Mouse (Mus musculus) kidney, embryonic 14.5 days (tissue): Measurements from ENCODE around the gene Cmss1. TPM values are rescaled to one million over a fixed set of nuclear protein-coding genes. Genes with fewer than 3 reads are reported as not detected.

Experiments used
- ATAC-seq: fragments of 200-750 bp; cut with Nextera tagmentation; 2 replicates; pipeline ENCODE4 v1.8.0; 2017; ENCODE audit warnings: moderate number of reproducible peaks, mild to moderate bottlenecking, moderate TSS enrichment, moderate library complexity; ENCODE audit not compliant: low FRiP score, low TSS enrichment
- H3K27ac ChIP-seq: fragments of 300-500 bp; sonication (generic); 2 replicates; pipeline ENCODE4 v1.5.1; 2014; ENCODE audit warnings: low read depth, mild to moderate bottlenecking, low read length, moderate library complexity, mixed read lengths
- H3K27me3 ChIP-seq: fragments of 300-500 bp; sonication (generic); 2 replicates; pipeline ENCODE4 v1.6.1; 2014; ENCODE audit warnings: mild to moderate bottlenecking, low read length; ENCODE audit not compliant: control insufficient read depth, insufficient read depth
- H3K36me3 ChIP-seq: fragments of 300-500 bp; sonication (generic); 2 replicates; pipeline ENCODE4 v1.6.1; 2014; ENCODE audit warnings: low read length, mixed read lengths; ENCODE audit not compliant: control insufficient read depth, insufficient read depth
- H3K4me1 ChIP-seq: fragments of 300-500 bp; sonication (generic); 2 replicates; pipeline ENCODE4 v1.6.1; 2014; ENCODE audit warnings: low read length, mixed read lengths; ENCODE audit not compliant: control insufficient read depth, insufficient read depth
- H3K4me2 ChIP-seq: fragments of 300-500 bp; sonication (generic); replicated peaks from 2 replicates; pipeline ENCODE4 v1.6.1; 2014; ENCODE audit warnings: low read depth, mild to moderate bottlenecking, low read length
- H3K4me3 ChIP-seq: fragments of 300-500 bp; sonication (generic); 2 replicates; pipeline ENCODE4 v1.5.1; 2014; ENCODE audit warnings: mild to moderate bottlenecking, low read length
- H3K9ac ChIP-seq: fragments of 300-500 bp; sonication (generic); 2 replicates; pipeline ENCODE4 v1.6.1; 2014; ENCODE audit warnings: low read depth, mild to moderate bottlenecking, low read length, moderate library complexity
- H3K9me3 ChIP-seq: fragments of 300-500 bp; sonication (generic); 2 replicates; pipeline ENCODE4 v1.6.1; 2016; ENCODE audit warnings: low read length; ENCODE audit not compliant: control insufficient read depth
- WGBS: fragments of 180-500 bp; shearing (Covaris S2); extraction: QIAGEN DNeasy Blood & Tissue Kit; methylation state at CpG from one replicate; pipeline ENCODE4 v1.1.7; 2014; 5-methylcytosine and 5-hydroxymethylcytosine counted together
- polyA plus RNA-seq: library from polyadenylated mRNA; unstranded; fragments of >200 nt; fragmentation: Nextera tagmentation; extraction: Ambion mirVana; gene quantifications from 2 replicates; pipeline ENCODE4 v1.2.1, GENCODE M21; 2014

Gene Cmss1
- polyA plus RNA-seq, 1 experiment from 2014 or later, result 63.4 TPM

DNA sequence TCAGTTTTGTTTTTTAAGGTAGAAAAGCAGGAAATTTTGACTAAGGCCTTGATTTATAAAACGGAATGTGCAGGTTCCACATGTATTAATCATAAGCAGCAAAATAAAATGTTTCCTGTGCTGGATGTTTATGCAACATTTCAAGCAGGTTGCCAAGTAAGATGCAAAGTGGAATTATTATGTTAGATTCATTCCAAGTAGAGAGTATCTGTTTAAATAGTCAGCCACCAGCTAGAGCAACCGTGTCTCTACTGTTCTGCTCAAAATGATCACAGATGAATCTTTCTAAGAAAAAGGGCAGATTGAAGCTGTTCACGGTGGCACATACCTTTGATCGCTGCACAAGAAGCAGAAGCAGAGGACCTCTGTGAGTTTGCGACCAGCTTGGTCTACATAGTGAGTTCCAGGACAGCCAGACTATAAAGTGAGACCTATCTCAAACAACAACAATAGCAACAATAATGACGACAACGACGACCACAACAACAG is 288.0 kb downstream of the Cmss1 start:
- WGBS, result 55% methylated on average over 8 of the region's 8 CpGs
- H3K4me2 ChIP-seq, result no peak overlapping the region
- H3K27ac ChIP-seq, result peak overlapping the region; percentile 55; the same call in 1 of the 2 replicates
- no peaks in the 10 kb centered on the region for H3K36me3 ChIP-seq
- no peak overlapping the region for H3K4me3 ChIP-seq
- no peaks in the 10 kb centered on the region for H3K27me3 ChIP-seq
- H3K9ac ChIP-seq, result no peak overlapping the region
- no peak; the same call in 1 of the 2 replicates for ATAC-seq
- no peaks in the 10 kb centered on the region; the same call in 1 of the 2 replicates for H3K9me3 ChIP-seq
- H3K4me1 ChIP-seq, result peaks cover 9% of the 10 kb centered on the region

DNA sequence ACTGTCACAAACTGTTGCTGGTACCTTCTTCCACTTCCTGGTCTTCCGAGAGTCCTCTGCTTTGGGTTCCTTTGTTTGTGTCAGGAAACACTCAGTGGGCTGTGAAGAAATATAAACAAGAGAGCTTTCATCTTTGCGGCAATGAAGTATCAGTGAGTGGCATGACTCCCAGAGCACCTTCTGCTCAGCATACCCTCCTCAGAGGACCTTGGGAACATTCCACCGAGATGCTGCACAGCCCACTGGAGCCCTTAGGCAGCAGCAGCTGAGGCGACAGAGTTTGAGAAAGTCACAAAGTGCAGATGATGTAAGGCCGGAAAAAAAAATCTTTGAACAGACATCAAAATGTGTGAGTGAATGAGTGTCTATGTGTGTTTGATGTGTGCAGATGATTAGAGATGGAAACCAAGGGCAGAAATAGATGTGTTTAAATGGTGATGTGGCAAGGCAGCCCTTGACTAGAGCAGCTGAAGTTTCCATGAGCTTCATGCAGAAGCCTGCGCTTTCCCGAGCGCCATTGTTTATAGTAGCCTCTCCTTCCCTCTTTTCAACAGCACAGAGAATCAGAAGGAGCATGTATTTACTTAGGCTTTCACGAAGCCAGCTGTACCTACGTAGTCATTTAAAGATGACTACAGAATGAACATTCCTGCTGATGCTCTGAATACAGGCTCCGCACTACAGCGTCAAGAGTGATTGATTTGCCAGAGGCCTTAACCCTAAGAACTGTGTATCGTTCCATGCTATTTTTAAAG is 288.6 kb downstream of the Cmss1 start:
- no peak overlapping the region for H3K4me3 ChIP-seq
- 47% methylated on average over 13 of the region's 13 CpGs for WGBS
- no peaks in the 10 kb centered on the region for H3K27me3 ChIP-seq
- peak overlapping the region; percentile 55; the same call in 1 of the 2 replicates for H3K27ac ChIP-seq
- no peaks in the 10 kb centered on the region; the same call in 1 of the 2 replicates for H3K9me3 ChIP-seq
- no peak overlapping the region for H3K4me2 ChIP-seq
- H3K36me3 ChIP-seq, result no peaks in the 10 kb centered on the region
- ATAC-seq, result no peak
- no peak overlapping the region for H3K9ac ChIP-seq
- H3K4me1 ChIP-seq, result peaks cover 9% of the 10 kb centered on the region

DNA sequence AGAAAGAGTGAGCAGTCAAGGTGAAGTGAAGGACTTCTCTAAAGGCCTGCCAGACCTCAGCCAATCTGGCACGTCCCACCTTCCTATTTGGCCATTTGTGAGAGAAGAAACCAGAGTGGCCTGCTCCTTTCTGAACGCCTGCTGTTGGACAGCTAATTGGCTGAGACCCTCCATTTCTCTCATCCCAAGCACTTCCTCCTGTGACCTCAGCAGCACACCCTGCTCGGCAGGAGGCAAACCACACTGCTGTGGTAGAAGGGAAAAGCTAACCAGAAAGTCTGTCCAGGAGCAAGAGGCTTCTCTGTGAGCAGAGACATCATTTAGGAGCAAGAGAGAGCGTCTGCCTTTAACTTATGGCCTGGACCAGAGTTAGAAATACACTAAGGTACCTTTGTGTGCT is 289.5 kb downstream of the Cmss1 start:
- Histone ChIP-seq H3K4me2 (no peak overlapping the region), H3K4me1 (peaks cover 9% of the 10 kb centered on the region), H3K9ac (no peak overlapping the region), H3K4me3 (no peak overlapping the region), H3K9me3 (no peaks in the 10 kb centered on the region; the same call in 1 of the 2 replicates), H3K36me3 (no peaks in the 10 kb centered on the region), H3K27me3 (no peaks in the 10 kb centered on the region), H3K27ac (no peak overlapping the region)
- 72% methylated on average over 4 of the region's 4 CpGs for WGBS
- no peak for ATAC-seq

DNA sequence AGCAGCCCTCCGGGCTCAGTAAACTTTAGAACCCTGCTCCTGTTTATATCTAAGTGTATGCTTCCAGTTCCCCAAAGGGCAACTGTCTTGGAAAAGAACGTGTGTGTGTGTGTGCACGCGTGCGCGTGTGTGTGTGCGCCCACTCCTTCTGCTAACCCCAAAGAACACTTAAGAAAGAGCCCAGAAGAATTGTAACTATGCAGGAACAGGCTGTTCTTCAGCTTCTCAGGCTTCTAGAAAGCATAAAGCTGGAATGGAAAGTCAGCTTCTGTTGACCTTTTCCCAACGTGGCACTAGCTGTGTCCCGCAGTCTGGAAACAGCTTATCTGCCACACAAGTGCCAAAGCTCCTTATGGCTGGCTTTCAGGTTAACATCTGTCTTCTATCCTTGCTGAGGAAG is 291.6 kb downstream of the Cmss1 start:
- peaks cover 9% of the 10 kb centered on the region for H3K4me1 ChIP-seq
- no peaks in the 10 kb centered on the region for H3K36me3 ChIP-seq
- H3K27me3 ChIP-seq, result no peaks in the 10 kb centered on the region
- no peak overlapping the region for H3K27ac ChIP-seq
- H3K4me3 ChIP-seq, result no peak overlapping the region
- no peaks in the 10 kb centered on the region; the same call in 1 of the 2 replicates for H3K9me3 ChIP-seq
- no peak overlapping the region for H3K4me2 ChIP-seq
- WGBS, result 91% methylated on average over 9 of the region's 9 CpGs
- ATAC-seq, result no peak
- H3K9ac ChIP-seq, result no peak overlapping the region

DNA sequence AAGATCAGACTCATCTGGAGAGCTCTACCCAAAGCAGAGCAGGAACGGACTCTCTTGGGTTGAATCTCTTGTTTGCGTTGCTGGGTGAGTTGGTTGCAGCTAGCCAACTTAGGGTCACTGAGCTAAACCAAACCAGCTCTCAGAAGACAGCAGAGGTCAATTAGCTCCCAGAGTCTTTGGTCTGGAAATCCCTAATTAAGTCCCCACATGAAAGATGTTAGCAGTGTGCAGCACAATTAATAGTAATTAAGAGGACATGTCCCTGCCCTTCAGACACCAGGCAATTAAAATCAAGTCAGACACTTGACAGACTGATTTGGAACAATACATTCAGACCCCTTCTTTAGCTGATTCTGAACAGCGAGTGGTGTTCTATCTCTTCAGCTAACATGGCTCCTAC is 292.4 kb downstream of the Cmss1 start:
- Histone ChIP-seq H3K4me3 (no peak overlapping the region), H3K4me2 (no peak overlapping the region), H3K36me3 (no peaks in the 10 kb centered on the region), H3K4me1 (peaks cover 9% of the 10 kb centered on the region), H3K9ac (no peak overlapping the region), H3K27me3 (no peaks in the 10 kb centered on the region), H3K27ac (no peak overlapping the region), H3K9me3 (no peaks in the 10 kb centered on the region)
- 87% methylated on average over 3 of the region's 3 CpGs for WGBS
- no peak for ATAC-seq

DNA sequence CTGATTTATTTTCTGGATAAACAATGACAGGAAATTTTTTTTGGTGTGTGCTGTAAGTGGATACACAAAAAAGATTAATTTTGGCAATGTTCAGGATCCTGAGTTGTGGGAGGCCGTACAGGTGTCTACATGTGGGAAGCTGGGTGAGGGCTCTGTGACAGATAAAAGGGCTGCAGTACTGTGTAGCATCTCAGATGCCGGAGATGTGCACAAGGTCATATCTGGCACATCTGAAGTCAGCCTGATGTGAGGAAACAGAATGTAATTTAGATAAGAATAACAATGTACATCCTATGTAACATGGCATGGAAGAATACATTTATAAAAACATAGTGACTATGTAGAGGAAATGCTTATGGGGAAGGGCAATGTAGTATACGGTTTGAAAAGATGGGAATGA is 293.2 kb downstream of the Cmss1 start:
- Histone ChIP-seq H3K9ac (no peak overlapping the region), H3K36me3 (no peaks in the 10 kb centered on the region), H3K27ac (no peak overlapping the region), H3K4me1 (peaks cover 9% of the 10 kb centered on the region), H3K4me2 (no peak overlapping the region), H3K9me3 (no peaks in the 10 kb centered on the region), H3K27me3 (no peaks in the 10 kb centered on the region), H3K4me3 (no peak overlapping the region)
- WGBS, result 81% methylated on average over 3 of the region's 3 CpGs
- ATAC-seq, result no peak

DNA sequence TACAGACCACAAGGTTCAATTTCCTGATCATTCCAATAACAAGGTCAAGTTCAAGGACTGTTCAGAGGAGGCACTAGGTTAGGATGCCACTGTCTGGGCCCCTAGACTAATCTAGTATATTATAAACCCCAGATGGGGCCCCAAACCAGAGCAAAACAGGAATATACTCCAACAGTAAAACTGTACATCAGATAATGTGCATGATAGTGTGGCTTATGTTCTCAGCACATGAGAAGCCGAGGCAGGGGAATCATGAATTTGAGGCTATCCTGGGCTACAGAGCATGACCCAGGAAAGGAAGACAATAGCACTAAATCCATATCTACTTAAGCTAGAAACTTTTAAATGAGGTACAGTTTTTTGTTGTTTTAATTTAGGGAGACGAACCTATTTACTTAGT is 294.5 kb downstream of the Cmss1 start:
- no peaks in the 10 kb centered on the region for H3K36me3 ChIP-seq
- no peak overlapping the region for H3K9ac ChIP-seq
- H3K27ac ChIP-seq, result no peak overlapping the region
- no peaks in the 10 kb centered on the region for H3K27me3 ChIP-seq
- WGBS, result 87% methylated on average over 2 of the region's 2 CpGs
- H3K9me3 ChIP-seq, result no peaks in the 10 kb centered on the region
- H3K4me1 ChIP-seq, result no peaks in the 10 kb centered on the region
- no peak overlapping the region for H3K4me3 ChIP-seq
- H3K4me2 ChIP-seq, result no peak overlapping the region
- no peak for ATAC-seq

DNA sequence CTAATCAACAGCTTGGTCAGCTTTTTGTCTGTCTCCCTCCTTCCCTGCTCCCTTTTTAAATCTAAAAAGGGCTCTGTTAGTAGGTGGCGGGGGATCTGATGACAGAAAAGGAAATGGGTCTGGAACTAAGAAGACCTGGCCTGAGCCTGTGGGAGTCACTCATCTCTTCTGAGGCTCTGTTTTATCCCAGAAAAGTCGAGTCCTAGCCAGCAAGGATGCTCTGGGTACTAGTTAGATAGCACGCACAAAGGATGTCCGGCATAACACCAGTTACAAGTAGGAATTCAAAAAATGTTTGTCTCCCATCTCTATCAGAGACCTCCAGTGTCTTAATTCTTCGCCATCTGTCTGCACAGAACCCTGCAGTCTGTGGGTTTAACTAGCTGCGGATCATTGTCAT is 301.2 kb downstream of the Cmss1 start:
- ATAC-seq, result no peak
- no peak overlapping the region for H3K27ac ChIP-seq
- no peak overlapping the region for H3K4me2 ChIP-seq
- no peak overlapping the region for H3K9ac ChIP-seq
- H3K9me3 ChIP-seq, result no peaks in the 10 kb centered on the region
- no peaks in the 10 kb centered on the region for H3K4me1 ChIP-seq
- H3K27me3 ChIP-seq, result no peaks in the 10 kb centered on the region
- H3K4me3 ChIP-seq, result no peak overlapping the region
- WGBS, result 85% methylated on average over 6 of the region's 6 CpGs
- H3K36me3 ChIP-seq, result no peaks in the 10 kb centered on the region

DNA sequence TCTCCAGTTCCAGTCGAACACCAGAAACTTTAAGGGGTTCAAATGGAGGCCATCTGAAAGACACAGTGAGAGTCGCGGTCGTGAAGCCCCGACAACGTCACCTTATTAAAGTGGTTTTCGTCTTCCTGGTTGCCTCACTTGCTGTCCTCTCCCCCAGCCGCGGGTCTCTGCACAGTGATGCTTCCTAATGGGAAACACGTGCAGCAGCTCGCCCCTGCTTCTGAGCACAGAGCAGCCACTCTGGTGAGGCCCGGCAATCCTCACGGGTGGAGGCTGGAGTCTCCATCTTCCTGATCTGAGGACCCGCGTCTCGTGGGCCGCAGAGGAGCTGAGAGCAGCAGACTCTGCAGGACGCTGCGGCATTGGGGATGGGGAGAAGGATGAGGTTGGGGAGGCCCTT is 302.9 kb downstream of the Cmss1 start:
- 75% methylated on average over 19 of the region's 19 CpGs for WGBS
- Histone ChIP-seq H3K9me3 (no peaks in the 10 kb centered on the region), H3K4me3 (no peak overlapping the region), H3K4me1 (no peaks in the 10 kb centered on the region), H3K4me2 (no peak overlapping the region), H3K27me3 (no peaks in the 10 kb centered on the region), H3K9ac (no peak overlapping the region), H3K27ac (no peak overlapping the region), H3K36me3 (no peaks in the 10 kb centered on the region)
- no peak for ATAC-seq
